Mouse (Mus musculus): ENCODE data around the gene Tom1l1.

GRCm38 (mm10) chr11:90711596-90711995, 23.4 kb upstream of the Tom1l1 start:
- TF ChIP-seq CTCF (IDR thresholded peaks at IDR 0.05; ENCODE audit: low read depth, low read length) (no peak), POLR2A (IDR thresholded peaks at IDR 0.05; ENCODE audit: extremely low read depth, insufficient read depth, low read length) (no peak)

Measured in liver, adult 2 months (tissue).